Mouse (Mus musculus) intestine, embryonic 16.5 days (tissue): ENCODE results near the gene Alx3. TPM values are rescaled to one million over a fixed set of nuclear protein-coding genes. Genes with fewer than 3 reads are reported as not detected.

Source experiments
- ATAC-seq: fragments of 200-750 bp; cut with Nextera tagmentation; 2 replicates; pipeline ENCODE4 v1.8.0; 2017; ENCODE audit warnings: moderate TSS enrichment, moderate library complexity
- H3K27ac ChIP-seq: fragments of 300-500 bp; sonication (generic); 2 replicates; pipeline ENCODE4 v1.5.1; 2014; ENCODE audit warnings: mild to moderate bottlenecking, low read length
- H3K27me3 ChIP-seq: fragments of 300-500 bp; sonication (generic); replicated peaks from 2 replicates; pipeline ENCODE4 v1.6.1; 2014; ENCODE audit warnings: low read length, control low read depth, mixed read lengths; ENCODE audit not compliant: control insufficient read depth, insufficient read depth
- H3K36me3 ChIP-seq: fragments of 300-500 bp; sonication (generic); 2 replicates; pipeline ENCODE4 v1.6.1; 2014; ENCODE audit warnings: low read length, control low read depth; ENCODE audit not compliant: control insufficient read depth, insufficient read depth
- H3K4me1 ChIP-seq: fragments of 300-500 bp; sonication (generic); 2 replicates; pipeline ENCODE4 v1.6.1; 2014; ENCODE audit warnings: low read length, control low read depth, mixed read lengths; ENCODE audit not compliant: control insufficient read depth, insufficient read depth
- H3K4me2 ChIP-seq: fragments of 300-500 bp; sonication (generic); 2 replicates; pipeline ENCODE4 v1.6.1; 2014; ENCODE audit warnings: low read depth, low read length, control low read depth
- H3K4me3 ChIP-seq: fragments of 300-500 bp; sonication (generic); 2 replicates; pipeline ENCODE4 v1.5.1; 2014; ENCODE audit warnings: mild to moderate bottlenecking, low read length
- H3K9ac ChIP-seq: fragments of 300-500 bp; sonication (generic); 2 replicates; pipeline ENCODE4 v1.6.1; 2014; ENCODE audit warnings: low read depth, low read length
- H3K9me3 ChIP-seq: fragments of 300-500 bp; sonication (generic); 2 replicates; pipeline ENCODE4 v1.6.1; 2016; ENCODE audit warnings: low read length, control low read depth; ENCODE audit not compliant: control insufficient read depth
- WGBS: fragments of 180-500 bp; shearing (Covaris S2); extraction: QIAGEN DNeasy Blood & Tissue Kit; methylation state at CpG from one replicate; pipeline ENCODE4 v1.1.7; 2014; 5-methylcytosine and 5-hydroxymethylcytosine counted together
- polyA plus RNA-seq: library from polyadenylated mRNA; unstranded; fragments of >200 nt; fragmentation: Nextera tagmentation; extraction: Ambion mirVana; gene quantifications from 2 replicates; pipeline ENCODE4 v1.2.1, GENCODE M21; 2015

Alx3 gene
- polyA plus RNA-seq = not detected in 2 replicates

GRCm38 (mm10) chr3:107594662-107595263 is at the start of gene Alx3:
TSS of gene Alx3 (plus strand) at chr3:107595031.
- H3K4me1 ChIP-seq = peaks cover 12% of the 10 kb centered on the region
- H3K9ac ChIP-seq = peak within 1 kb of the TSS; percentile 9; the same call in 1 of the 2 replicates
- no peaks in the 10 kb centered on the region for H3K9me3 ChIP-seq
- H3K36me3 ChIP-seq = no peaks in the 10 kb centered on the region
- H3K27ac ChIP-seq = no peak within 1 kb of the TSS
- ATAC-seq = peak; percentile 29; the same call in 1 of the 2 replicates
- 1% methylated on average over 25 of the region's 46 CpGs for WGBS
- peak within 1 kb of the TSS; percentile 55 for H3K4me2 ChIP-seq
- H3K27me3 ChIP-seq = peaks cover 73% of the 10 kb centered on the region
- H3K4me3 ChIP-seq = peak within 1 kb of the TSS; percentile 35

- Histone ChIP-seq H3K9me3 (no peaks in the 10 kb centered on the region), H3K4me3 (no peak overlapping the region), H3K9ac (no peak overlapping the region), H3K4me2 (no peak overlapping the region), H3K27ac (no peak overlapping the region), H3K27me3 (0 out of 2 replicates have a peak, but pooled peaks cover 4% of the 10 kb centered on the region), H3K4me1 (no peaks in the 10 kb centered on the region), H3K36me3 (no peaks in the 10 kb centered on the region)
- WGBS = 57% methylated on average over 5 of the region's 5 CpGs
- ATAC-seq = no peak
Observed at GRCm38 (mm10) chr3:107545278-107545677, 49.6 kb upstream of the Alx3 start.

- peak; percentile 74 for ATAC-seq
- Histone ChIP-seq H3K36me3 (no peaks in the 10 kb centered on the region), H3K4me2 (no peak overlapping the region), H3K27ac (no peak overlapping the region), H3K9me3 (no peaks in the 10 kb centered on the region), H3K4me3 (no peak overlapping the region), H3K4me1 (no peaks in the 10 kb centered on the region), H3K9ac (no peak overlapping the region), H3K27me3 (0 out of 2 replicates have a peak, but pooled peaks cover 4% of the 10 kb centered on the region)
- 32% methylated on average over 10 of the region's 10 CpGs for WGBS
Observed at GRCm38 (mm10) chr3:107545716-107546412, 49.0 kb upstream of the Alx3 start.

GRCm38 (mm10) chr3:107546956-107547355 is 47.9 kb upstream of the Alx3 start:
- H3K36me3 ChIP-seq = no peaks in the 10 kb centered on the region
- no peak overlapping the region for H3K4me2 ChIP-seq
- 59% methylated on average over 2 of the region's 2 CpGs for WGBS
- H3K27ac ChIP-seq = no peak overlapping the region
- H3K4me1 ChIP-seq = no peaks in the 10 kb centered on the region
- H3K4me3 ChIP-seq = no peak overlapping the region
- 0 out of 2 replicates have a peak, but pooled peaks cover 4% of the 10 kb centered on the region for H3K27me3 ChIP-seq
- H3K9me3 ChIP-seq = no peaks in the 10 kb centered on the region
- ATAC-seq = no peak
- no peak overlapping the region for H3K9ac ChIP-seq

DNA sequence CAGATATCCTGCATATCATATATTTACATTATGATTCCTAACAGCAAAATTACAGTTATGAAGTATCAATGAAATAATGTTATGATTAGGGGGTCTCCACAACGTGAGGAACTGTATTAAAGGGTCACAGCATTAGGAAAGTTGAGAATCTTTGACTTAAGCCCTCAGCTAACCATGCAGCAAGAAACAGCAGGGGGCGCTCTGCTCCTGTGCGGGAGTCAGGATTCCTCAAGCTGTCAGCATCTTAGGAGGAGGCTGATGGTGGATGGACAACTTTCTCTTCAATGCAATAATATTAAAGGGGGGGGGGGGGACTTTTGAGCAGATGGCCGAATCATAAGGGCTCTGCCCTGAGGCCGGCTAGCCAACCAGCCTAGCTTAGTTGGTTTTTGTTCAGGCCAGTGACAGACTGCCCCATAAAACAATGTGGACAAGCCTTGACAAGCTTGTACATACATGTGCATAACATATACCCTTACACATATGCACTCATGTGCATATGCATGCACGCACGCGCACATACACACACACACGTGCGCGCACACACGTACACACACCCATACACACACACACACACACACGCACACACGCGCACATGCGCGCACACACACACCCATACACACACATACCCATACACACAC is 44.3 kb upstream of the Alx3 start:
- H3K4me2 ChIP-seq = no peak overlapping the region
- H3K4me3 ChIP-seq = no peak overlapping the region
- WGBS = 73% methylated on average over 17 of the region's 17 CpGs
- H3K9ac ChIP-seq = no peak overlapping the region
- H3K9me3 ChIP-seq = no peaks in the 10 kb centered on the region
- H3K4me1 ChIP-seq = no peaks in the 10 kb centered on the region
- peaks cover 4% of the 10 kb centered on the region; the same call in 1 of the 2 replicates for H3K27me3 ChIP-seq
- H3K36me3 ChIP-seq = no peaks in the 10 kb centered on the region
- no peak overlapping the region for H3K27ac ChIP-seq
- no peak for ATAC-seq

DNA sequence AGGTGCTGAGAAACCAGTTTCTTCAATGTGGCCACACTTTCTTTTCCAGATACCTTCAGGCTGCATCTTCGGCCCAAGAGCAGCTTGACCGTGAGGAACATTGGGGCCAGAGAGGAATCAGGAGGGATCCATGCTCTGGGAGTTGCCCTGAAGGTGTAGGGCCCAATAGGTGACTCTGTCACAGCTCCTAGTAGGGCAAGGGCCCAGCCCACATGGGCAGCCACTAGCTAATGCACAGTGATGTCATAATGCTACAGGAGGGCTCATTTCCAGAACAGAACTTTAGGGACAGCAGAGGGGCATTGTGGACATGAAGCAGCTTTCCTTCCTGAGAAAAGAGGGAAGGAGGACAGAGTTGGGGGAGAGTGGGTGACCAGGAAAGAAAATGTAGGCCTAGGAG is 40.0 kb upstream of the Alx3 start, which contains the start of gene Ubl4b:
Ubl4b (minus strand) TSS at position 232 of the 400 bp plus-strand sequence.
- 77% methylated on average over 2 of the region's 2 CpGs for WGBS
- H3K27me3 ChIP-seq = peaks cover 2% of the 10 kb centered on the region; the same call in 1 of the 2 replicates

GRCm38 (mm10) chr3:107558740-107559139 is 36.1 kb upstream of the Alx3 start:
- no peaks in the 10 kb centered on the region for H3K27me3 ChIP-seq

More for the DNA sequence above, 40.0 kb upstream of the Alx3 start, which contains the start of gene Ubl4b:
- no peaks in the 10 kb centered on the region for H3K36me3 ChIP-seq
- no peaks in the 10 kb centered on the region for H3K9me3 ChIP-seq
- H3K27ac ChIP-seq = no peak within 1 kb of the TSS
- no peak within 1 kb of the TSS for H3K4me2 ChIP-seq
- no peak within 1 kb of the TSS for H3K9ac ChIP-seq
- H3K4me3 ChIP-seq = no peak within 1 kb of the TSS
- ATAC-seq = no peak
- no peaks in the 10 kb centered on the region for H3K4me1 ChIP-seq

DNA sequence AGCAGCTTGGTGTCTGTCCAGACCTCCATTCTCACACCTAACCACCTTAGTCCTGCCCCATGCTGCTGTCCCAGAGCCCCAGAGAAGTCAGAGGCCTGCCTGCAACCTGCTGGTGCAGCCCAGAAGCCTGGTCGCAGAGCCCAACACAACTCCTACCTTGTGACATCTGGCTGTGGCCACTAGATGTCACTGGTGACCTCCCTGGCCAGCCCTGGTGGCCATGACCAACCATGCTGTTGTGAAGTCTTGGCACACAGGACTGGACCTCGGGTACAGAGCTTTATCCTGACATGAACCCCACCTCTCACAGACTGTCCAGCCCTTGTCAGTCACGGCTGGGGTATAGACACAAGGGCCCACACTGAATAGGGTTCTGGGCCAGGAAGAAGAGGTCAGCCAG is 35.6 kb upstream of the Alx3 start:
- no peaks in the 10 kb centered on the region for H3K9me3 ChIP-seq
- H3K4me2 ChIP-seq = no peak overlapping the region
- peak; percentile 82 for ATAC-seq
- H3K4me3 ChIP-seq = no peak overlapping the region
- H3K27me3 ChIP-seq = no peaks in the 10 kb centered on the region
- no peaks in the 10 kb centered on the region for H3K4me1 ChIP-seq
- no peak overlapping the region for H3K9ac ChIP-seq
- H3K27ac ChIP-seq = no peak overlapping the region
- WGBS = 12% methylated on average over 3 of the region's 3 CpGs
- no peaks in the 10 kb centered on the region for H3K36me3 ChIP-seq

More at GRCm38 (mm10) chr3:107558740-107559139, 36.1 kb upstream of the Alx3 start:
- Histone ChIP-seq H3K4me3 (no peak overlapping the region), H3K9ac (no peak overlapping the region), H3K27ac (no peak overlapping the region), H3K36me3 (no peaks in the 10 kb centered on the region), H3K4me1 (no peaks in the 10 kb centered on the region), H3K9me3 (no peaks in the 10 kb centered on the region), H3K4me2 (no peak overlapping the region)
- ATAC-seq = peak; percentile 57; the same call in 1 of the 2 replicates
- WGBS = 35% methylated on average over 3 of the region's 3 CpGs

- H3K36me3 ChIP-seq = no peaks in the 10 kb centered on the region
- H3K9ac ChIP-seq = no peak overlapping the region
- H3K27me3 ChIP-seq = peaks cover 5% of the 10 kb centered on the region; the same call in 1 of the 2 replicates
- H3K4me1 ChIP-seq = no peaks in the 10 kb centered on the region
- 71% methylated on average over 2 of the region's 2 CpGs for WGBS
- no peaks in the 10 kb centered on the region for H3K9me3 ChIP-seq
- no peak overlapping the region for H3K4me3 ChIP-seq
- no peak overlapping the region for H3K27ac ChIP-seq
- no peak overlapping the region for H3K4me2 ChIP-seq
- no peak for ATAC-seq
Observed at GRCm38 (mm10) chr3:107562104-107562503, 32.7 kb upstream of the Alx3 start.
